Mouse (Mus musculus) adrenal gland, postnatal 4 days (tissue): ENCODE data around the gene 4933402N03Rik. TPM values are rescaled to one million over a fixed set of nuclear protein-coding genes. Genes with fewer than 3 reads are reported as not detected.

Source experiments
- DNase-seq, 2 experiments: peaks; one replicate each; pipeline ENCODE4 v3.0.0; 2021 to 2022; ENCODE audit warnings: low spot score in 2 of 2, mixed read lengths in 2 of 2
- long read RNA-seq, 2 experiments: library from polyadenylated mRNA; stranded (forward); transcript quantifications; one replicate each; pipeline ENCODE4 v2.0.0; 2021
- total RNA-seq, 2 experiments: library from RNA; stranded (reverse); gene quantifications; 2 replicates each; pipeline ENCODE4 v1.2.3; 2021

The 4933402N03Rik gene
- total RNA-seq: not detected
- long read RNA-seq, experiment 1: 0 reads
- long read RNA-seq, experiment 2: 0 reads

DNA sequence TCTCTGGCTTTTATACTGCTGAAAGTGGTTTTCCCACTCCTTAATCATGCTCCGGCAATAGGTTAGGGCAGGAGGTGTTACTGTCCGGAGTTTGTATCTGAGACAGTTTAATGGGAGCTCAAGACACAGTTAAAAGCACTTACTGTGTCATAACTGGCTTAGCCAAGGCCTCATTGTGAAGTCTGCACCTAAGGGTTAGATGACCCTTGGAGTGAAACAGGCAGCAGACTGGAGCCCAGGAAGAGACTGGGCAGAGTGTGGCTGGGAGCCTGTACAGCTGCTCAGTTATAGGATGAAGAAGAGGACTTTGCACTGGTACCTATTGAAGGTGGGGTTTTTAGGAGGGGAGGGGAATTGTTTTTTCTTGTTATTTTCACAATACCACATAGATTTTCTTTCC lies at the start of gene 4933402N03Rik:
Gene 4933402N03Rik, minus strand, starts transcription at position 101 of the 400 bp plus-strand sequence.
- DNase-seq: no peak

- no peak for DNase-seq
Measured at GRCm38 (mm10) chr7:131187996-131188395, 41.9 kb upstream of the 4933402N03Rik start.

GRCm38 (mm10) chr7:131187047-131187446 lies 40.9 kb upstream of the 4933402N03Rik start:
- no peak for DNase-seq

GRCm38 (mm10) chr7:131184339-131184738 lies 38.2 kb upstream of the 4933402N03Rik start:
- no peak for DNase-seq

DNA sequence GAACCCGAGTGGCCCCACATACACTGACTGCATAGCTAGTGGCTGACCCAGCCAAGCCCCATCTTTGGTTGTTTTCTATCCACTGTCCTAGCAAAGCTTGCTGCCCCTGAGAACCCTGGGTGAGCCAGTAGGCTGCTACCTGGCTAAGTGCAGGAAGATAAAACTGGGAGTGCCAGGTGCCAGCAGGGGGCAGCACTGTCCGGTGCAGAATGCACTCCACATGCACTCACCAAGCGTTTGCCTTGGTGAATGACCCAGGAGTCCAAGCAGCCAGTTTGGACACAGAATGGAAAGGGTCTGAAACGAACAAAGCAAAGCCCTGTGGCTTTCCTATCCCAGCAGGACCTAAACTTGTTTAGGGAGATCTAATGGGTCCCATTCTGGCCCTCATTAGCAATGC lies 36.6 kb upstream of the 4933402N03Rik start:
- peak in 1 of 2 experiments; percentile 8 for DNase-seq

DNA sequence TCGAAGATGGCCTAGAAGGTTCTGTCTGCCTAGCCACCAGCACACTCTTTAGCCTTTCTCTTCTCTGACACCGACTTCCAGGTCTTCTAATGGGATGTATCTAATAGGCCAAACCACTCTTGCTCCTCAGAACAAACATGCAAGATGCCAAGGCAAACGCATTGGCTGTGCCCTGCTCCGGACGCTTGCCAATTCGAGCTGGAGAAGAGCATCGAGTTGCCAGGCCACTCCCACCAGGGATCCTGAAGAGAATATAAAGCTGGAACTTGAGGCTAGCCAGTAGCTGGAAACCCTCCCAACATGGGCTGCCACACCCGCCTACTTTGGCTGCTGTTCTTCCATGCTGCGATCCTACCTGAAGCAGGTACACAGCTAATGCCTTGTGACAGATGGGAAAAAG lies 28.0 kb upstream of the 4933402N03Rik start, which contains the start of gene 5430419D17Rik:
Gene 5430419D17Rik, plus strand, starts transcription at position 282 of the 400 bp plus-strand sequence.
- no peak for DNase-seq

DNA sequence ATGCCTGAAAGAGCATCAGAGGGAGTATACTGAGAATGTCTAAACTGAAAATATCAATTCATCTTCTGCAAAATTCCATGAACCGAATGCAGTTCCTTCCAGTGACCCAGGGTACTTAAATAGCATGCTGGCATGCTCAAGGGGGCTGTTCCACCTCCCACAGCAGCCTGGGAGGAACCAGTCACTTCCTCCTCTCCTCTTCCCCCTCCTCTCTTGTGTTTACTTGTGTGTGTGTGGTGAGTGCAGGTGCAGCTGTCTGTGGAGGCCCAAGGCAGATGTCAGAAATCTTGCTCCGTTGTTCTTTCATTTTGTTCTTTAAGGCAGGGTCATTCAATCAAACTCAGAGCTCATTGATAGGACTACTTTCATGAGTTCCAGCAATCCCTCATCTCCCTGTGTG lies 23.0 kb upstream of the 4933402N03Rik start:
- DNase-seq: no peak

- DNase-seq: no peak
Measured at GRCm38 (mm10) chr7:131167771-131168170, 21.7 kb upstream of the 4933402N03Rik start.

DNA sequence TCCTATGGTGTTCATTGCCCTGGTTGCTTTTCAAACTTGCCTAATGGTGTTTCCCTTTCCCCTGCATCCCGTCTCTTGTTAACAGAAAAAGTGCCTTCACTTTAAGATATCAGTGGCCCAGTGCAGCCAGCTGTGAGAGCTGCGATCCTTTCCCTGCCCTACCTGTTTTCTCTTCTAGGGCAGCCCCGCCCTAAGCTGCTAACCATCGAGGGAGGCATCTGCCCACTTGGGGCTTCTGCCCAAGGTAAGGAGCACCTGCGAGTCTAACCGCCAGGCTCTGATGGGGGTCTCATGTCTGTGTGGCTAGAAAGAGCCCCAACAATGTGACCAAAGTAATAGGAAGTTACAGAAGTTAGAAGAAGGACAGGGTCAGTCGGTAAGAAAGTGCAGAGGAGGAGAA lies 16.1 kb upstream of the 4933402N03Rik start:
- DNase-seq: no peak

- no peak for DNase-seq
Measured at GRCm38 (mm10) chr7:131153044-131153443, 6.9 kb upstream of the 4933402N03Rik start.

- no peak for DNase-seq
Measured at GRCm38 (mm10) chr7:131150179-131150578, 4.1 kb upstream of the 4933402N03Rik start.

DNA sequence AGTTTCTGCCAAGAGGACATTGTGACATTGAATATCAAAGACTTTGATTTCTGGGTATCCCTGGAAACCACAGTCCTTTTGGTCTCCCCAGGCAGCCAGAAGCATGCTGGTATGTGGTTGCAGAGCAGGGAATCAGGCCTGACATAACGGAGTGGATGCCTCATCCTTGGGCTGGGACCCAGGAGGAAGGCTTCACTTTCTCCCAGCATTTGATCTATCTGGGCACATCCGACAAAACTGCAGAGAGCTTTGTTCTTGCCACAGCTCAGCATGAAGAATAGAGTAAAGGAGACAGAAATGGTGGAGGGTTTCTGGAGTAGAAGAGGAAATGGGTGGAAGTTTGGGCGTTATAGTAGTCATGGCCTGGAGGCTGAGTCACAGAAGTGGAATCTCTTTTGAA lies 12.9 kb downstream of the 4933402N03Rik start:
- DNase-seq: no peak

DNA sequence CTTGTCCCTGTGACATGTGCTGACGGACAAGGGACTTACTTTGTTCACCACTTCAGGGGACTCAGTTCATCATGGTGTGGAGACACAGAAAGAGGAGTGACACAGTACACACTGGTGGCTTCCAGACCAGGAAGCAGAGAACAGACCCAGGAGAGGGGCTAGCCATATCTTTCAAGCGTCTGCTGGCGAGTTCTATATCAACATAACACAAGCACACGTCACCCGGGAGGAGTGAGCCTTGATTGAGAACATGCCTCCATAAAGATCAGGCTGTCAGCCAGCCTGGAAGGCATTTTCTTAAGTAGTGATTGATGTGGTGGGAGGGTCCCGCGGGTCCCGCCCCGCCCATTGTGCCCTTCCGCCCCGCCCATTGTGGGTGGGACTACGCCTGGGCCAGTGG lies 16.1 kb downstream of the 4933402N03Rik start:
- no peak for DNase-seq

DNA sequence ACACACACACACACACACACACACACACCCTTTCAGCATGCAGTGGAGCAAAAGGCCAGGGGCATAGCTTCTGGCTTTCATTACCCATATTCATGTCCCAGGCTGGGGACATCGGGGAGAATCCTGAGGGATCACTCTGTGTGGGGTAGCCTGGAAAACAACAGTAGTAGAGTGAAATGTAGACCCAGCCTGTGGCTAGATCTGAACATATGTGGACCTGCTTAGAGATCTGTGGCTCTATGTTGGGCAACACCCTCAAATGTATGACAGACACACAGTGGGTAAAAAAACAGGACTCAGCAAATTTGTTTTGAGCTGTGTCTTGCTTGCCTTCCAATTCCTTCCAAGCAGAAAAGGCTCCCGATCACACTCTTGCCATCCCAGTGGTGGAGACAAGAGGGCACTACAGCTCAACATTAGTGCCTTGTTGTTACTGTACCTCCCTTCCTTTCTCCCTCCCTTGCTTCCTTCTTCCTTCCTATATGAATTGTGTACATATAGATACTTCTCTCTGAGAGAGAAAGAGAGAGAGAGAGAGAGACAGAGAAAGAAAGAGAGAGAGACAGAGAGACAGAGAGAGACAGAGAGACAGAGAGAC lies 23.8 kb downstream of the 4933402N03Rik start:
- DNase-seq: no peak

GRCm38 (mm10) chr7:131114434-131114833 lies 31.7 kb downstream of the 4933402N03Rik start:
- no peak for DNase-seq

- no peak for DNase-seq
Measured at GRCm38 (mm10) chr7:131113676-131114075, 32.4 kb downstream of the 4933402N03Rik start.

DNA sequence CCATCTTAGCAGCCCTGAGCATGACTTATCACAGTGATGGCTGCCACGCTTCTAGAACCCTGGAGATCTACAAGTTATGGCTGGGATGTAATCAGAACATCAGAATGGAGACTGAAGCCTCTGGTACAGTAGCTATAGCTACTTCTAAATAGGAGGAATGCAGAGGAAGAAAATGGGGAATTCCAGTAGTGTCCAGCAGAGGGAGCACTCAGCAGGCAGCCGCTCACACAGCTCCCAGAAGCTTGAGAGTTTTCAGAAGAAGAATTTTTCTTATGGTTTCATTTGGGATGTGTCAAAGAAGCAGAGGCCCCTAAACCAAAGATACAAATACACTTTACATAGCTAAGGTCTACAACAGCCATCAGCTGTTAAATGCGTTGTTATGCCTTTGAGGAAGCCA lies 33.6 kb downstream of the 4933402N03Rik start:
- DNase-seq: no peak

Other genes starting within 250 kb of the 4933402N03Rik start
- gene Htra1, start 210.2 kb downstream of the 4933402N03Rik start, total RNA-seq: 10 to 100 TPM; 52.9 to 66.2 TPM
- gene Dmbt1, start 114.3 kb downstream of the 4933402N03Rik start, total RNA-seq: 100 to 1,000 TPM in 1 of 2 experiments, under 1 TPM in 1; 0.06 to 107 TPM
- under 1 TPM in 1 of 2 experiments, not detected in 1; 0.56 TPM for gene 5430419D17Rik, start 28.1 kb upstream of the 4933402N03Rik start, total RNA-seq
- gene Cuzd1, start 176.0 kb upstream of the 4933402N03Rik start, total RNA-seq: 1 to 10 TPM in 1 of 2 experiments, not detected in 1; 5.9 TPM
- under 1 TPM in 1 of 2 experiments, not detected in 1; 0.48 TPM for gene Fam24b, start 183.2 kb upstream of the 4933402N03Rik start, total RNA-seq
- gene Fam24a, start 187.6 kb upstream of the 4933402N03Rik start, total RNA-seq: not detected
- 10 to 100 TPM; 16.1 to 20.2 TPM for gene 2310057M21Rik, start 216.4 kb upstream of the 4933402N03Rik start, total RNA-seq
- 10 to 100 TPM; 28.3 to 31.3 TPM for gene Pstk, start 224.8 kb upstream of the 4933402N03Rik start, total RNA-seq